Mouse (Mus musculus) adrenal gland, adult (tissue): ENCODE measurements around the gene Pot1b.

Experiments
- DNase-seq, 2 experiments: peaks; one replicate each; pipeline ENCODE4 v3.0.0; 2022 to 2023; ENCODE audit warnings: low spot score in 1 of 2; ENCODE audit not compliant: inconsistent age in 2 of 2

The Pot1b gene

GRCm38 (mm10) chr17:55711984-55712811 is at the start of gene Pot1b:
Gene Pot1b (minus strand): TSS chr17:55712628.
- DNase-seq = peak; percentile 97 to 99

DNA sequence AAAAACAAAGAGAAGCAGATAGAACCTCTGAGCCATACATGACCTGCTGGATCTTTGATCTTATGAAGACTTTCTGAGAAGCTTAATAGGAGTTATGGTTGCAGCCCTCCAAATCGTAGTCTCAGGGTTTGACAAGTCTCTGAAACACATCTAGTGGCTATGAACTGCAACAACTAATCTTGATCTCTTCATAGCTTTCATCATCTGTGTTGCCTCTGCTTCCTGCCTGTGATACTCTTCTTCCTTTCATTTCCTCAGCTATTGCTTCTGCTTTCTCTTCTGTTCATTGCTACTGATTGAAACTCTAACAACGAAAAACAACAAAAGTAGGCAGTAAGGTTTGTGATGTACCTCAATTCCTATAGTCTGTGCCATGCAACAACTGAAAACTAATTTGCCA is 38.7 kb upstream of the Pot1b start:
- DNase-seq = no peak

- DNase-seq = no peak
These were observed 37.4 kb upstream of the Pot1b start, which contains the start of gene Adgre4 for GRCm38 (mm10) chr17:55749786-55750185. Gene Adgre4 (plus strand): TSS chr17:55749984.

DNA sequence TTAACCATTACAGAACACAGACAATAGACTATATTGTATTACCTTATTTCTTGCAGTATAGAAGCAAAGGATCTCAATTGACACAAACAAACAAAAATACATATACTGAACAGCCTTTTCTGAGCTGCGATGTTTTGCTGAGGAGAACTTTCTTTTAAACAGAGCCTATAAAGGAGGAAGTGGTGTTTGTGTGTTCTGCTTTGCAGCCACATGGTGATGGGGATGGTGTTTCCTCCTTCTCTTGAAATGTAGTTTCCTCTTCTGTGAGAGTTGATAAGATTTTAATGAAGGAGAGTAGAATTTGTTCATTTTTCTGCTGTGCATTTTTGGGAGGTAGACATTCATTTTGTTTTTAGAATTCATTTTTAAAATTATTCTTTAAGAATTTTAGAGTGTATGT is 24.2 kb upstream of the Pot1b start:
- DNase-seq = no peak

- DNase-seq = no peak
These were observed 13.8 kb upstream of the Pot1b start for GRCm38 (mm10) chr17:55726193-55726592.

DNA sequence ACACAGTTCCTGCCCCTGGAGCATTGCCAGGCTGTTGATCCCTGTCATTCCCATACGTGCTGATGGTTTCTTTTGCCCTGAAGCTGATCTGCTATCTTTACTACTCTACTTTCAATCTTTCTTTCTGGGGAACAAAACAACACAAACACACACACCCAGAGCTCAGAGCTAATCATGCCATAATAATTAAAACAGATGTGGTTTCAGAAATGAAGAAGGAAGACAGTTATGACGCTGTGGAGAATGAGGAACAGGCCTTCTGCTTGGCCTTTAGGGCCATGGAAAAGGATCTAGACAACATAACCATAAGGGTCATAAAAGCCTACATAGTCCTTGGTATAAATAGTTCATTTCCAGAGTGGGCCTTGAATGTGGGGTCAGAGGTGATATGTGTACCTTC is 9.8 kb upstream of the Pot1b start:
- no peak for DNase-seq

GRCm38 (mm10) chr17:55721270-55721669 is 8.8 kb upstream of the Pot1b start:
- no peak for DNase-seq

DNA sequence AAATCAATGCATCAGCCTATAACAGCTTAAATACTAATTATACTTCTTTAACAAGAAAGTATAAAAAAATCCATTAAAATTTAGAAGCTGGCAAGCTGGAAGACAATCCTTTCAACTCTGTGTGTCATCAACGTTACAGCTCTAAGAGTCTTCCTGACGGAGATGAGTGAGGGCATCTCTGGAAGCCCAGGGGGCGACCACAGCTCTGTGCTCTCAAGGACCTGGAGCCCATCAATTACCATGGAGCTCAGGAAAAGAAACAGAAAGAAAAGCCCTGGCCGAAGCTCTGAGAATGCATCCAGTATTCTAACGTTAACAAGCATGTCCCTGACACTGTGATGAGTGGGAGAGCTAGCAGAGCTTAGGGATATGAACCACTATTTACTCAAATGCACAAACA is 9.6 kb downstream of the Pot1b start:
- no peak for DNase-seq

GRCm38 (mm10) chr17:55702161-55702820 is 10.1 kb downstream of the Pot1b start:
- peak; percentile 63 to 90 for DNase-seq

DNA sequence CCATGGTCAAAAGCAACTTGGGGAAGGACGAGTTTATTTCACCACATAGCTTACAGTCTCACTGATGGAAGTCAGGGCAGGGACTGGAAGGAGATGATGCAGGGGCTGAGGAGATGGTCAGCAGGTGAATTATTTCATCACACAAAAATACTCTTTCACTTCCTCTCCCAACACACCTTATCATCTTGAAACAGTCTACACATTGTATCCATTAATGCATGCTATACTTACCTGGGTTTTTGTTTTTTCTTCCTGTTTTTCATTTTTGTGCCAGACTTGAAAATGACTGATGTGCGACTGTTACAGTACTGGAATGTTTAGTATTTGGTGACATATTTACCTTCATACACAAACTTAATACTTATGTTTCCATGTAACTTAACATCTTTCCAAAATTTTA is 13.0 kb downstream of the Pot1b start:
- no peak for DNase-seq

- DNase-seq = no peak
These were observed 51.3 kb downstream of the Pot1b start for GRCm38 (mm10) chr17:55661099-55661498.

GRCm38 (mm10) chr17:55625092-55625491 is 87.3 kb downstream of the Pot1b start, which contains the start of gene Vmn2r118:
Gene Vmn2r118 (minus strand): TSS chr17:55625192.
- no peak for DNase-seq
